Mouse (Mus musculus) right cerebral cortex, postnatal 10 days (tissue): ENCODE results near the gene Syndig1l.

ENCODE experiments used
- DNase-seq, 2 experiments: peaks; one replicate each; pipeline ENCODE4 v3.0.0; 2021; ENCODE audit warnings: low spot score in 2 of 2

Gene Syndig1l

DNA sequence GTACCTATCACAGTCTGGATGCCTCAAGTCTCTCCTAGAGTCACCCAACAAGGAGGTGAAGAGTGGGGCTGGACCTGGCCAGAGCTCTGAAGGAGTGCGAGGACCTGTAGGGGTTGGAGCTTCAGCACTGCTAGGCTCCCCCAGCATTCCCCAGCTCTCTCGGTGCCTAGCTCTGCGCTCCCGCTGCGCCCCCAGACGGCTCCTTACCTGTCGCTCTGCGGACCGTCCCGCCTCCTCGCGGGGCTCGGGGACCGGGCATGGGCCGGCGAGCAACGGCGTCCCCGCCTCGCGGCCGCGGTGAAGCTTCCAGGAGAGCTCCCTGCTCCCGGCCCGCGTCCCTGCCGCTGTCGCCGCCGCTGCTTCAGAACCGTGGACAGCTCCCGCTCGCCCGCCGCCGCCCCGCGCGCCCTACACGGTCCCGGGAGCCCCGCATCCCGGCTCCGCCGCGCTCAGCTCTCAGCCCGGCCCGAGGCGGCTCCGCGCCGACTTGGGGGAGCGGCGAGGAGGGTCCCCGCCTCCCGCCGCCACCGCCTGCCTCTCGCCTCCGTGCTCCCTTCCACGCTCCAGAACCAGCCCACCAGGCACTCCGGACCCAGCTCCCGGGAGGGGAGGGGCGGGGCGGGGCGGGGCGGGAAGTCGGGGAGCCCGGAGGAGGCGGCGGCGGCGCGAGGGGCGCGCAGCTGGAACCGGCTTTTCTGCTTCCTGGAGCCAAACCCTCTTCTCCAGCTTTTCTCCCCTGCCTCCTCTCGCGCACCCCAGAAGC is at the start of gene Syndig1l:
TSS of gene Syndig1l (minus strand) at position 513 of the 763 bp plus-strand sequence.
- peak; percentile 52 to 67 for DNase-seq

DNA sequence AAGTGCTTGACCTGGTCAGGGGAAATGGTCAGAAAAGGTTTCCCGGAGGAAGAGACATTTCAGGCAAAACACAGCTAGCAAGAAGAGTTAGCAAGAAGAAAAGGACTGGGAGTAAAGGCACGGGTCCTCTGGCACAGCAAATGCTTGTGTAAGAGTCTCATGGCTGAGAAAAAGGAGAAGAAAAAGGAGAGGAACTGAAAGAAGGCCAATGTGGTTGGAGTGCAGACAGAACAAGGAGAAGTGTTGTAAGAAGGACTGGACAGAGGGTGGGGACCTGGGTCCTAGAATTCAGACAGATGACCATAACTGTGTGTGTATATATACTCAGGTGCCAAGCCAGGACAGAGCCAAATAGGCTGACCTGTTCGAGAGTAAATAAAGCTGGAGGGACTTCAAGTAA is 49.5 kb upstream of the Syndig1l start:
- DNase-seq: no peak

- DNase-seq: no peak
Observed at GRCm38 (mm10) chr12:84745700-84746099, 47.1 kb upstream of the Syndig1l start.

DNA sequence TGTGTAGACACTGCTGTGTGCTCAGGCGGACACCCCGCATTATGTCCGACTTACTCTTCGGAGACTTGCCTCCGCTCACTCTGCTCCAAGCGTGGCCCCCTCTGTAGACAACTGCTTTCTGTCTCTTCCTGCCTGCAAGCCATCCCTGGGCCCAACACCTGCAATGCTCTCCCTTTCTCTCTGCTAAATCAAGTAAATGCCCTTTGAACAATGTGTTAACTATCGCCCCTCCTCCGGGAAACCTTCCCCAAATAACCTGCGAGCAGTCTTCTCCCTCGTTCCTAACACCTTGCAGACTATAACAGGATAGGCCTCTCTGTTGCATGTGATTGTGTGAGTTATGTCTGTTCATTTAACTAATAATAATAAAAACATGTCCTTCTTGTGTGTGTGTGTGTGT is 44.9 kb upstream of the Syndig1l start:
- no peak for DNase-seq

- DNase-seq: no peak
Observed at GRCm38 (mm10) chr12:84733366-84733765, 34.7 kb upstream of the Syndig1l start.

DNA sequence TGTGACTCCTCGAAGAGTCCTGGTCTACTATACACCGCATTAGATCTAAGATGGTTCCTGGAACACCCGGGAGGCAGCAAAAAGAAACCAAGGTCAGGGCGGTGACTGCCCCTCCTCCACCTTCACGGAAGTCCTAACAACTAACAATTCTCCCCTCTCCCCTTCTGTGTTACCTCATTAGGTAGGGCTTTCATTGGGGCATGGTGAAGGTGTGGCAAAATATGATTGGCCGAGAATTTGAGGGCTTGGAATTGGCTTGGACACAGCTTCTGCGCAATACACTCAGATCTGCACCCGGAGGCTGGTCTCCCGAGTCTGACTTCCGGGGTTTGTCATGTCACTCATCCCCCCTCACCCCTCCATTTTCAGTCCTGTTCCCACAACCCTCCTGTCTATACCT is 29.8 kb upstream of the Syndig1l start:
- DNase-seq: no peak

DNA sequence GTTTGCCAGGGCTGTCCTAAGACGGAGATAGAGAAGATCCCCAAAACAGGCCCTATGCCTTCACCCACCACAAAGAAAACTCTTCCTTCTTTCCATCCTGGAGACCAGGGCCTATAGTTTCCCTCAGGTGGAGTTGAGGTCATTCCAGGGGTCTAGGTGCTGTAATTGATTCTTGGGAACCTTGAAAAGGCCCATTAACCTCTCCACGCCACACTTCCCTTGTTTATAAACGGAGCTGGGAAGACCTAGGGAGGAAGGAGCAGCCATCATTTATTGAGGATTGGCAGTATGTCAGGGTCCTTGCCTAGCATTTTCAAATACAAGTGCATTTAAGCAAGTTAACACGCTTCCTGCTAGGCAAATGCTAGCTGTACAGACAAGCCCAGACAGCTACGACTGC is 28.8 kb upstream of the Syndig1l start:
- no peak for DNase-seq

DNA sequence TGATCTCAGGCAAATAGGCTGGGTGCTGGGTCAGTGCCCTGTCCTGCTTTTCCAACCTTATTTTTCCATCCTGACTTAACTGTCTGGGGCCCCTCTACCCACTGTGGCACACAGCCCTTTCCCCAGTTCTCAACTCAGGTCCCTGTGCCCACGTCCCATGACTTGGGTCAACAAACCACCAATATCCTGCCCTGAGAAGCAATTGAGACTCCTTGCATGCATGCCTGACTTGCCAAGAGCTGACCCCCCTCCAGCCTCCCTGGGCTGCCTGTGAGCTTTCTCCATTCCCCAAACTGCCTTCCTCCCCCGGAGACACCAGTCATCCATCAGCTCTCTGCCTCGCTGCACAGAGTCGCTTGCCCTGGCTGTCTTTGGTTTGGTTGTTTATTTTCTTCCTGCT is 28.4 kb upstream of the Syndig1l start:
- no peak for DNase-seq

DNA sequence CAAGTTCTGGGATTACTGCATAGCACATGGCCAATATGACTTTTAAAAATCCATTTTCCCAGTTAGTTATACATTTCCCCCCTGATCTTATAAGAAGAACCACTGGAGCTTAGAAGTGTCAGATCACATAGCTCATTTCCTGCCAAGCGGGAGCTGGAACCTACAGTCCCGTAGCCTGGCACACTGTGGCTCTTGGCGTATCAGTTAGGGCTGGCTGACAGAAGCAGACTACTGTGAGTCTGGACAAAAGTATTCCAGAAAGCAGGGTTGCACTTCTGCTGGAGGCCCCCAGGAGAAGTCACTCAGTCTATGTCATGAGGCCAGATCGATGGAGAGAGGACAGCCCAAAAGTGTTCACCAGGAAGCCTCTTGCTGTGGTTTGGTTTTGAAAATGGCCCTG is 27.8 kb upstream of the Syndig1l start:
- DNase-seq: no peak

GRCm38 (mm10) chr12:84718462-84719244 is 20.0 kb upstream of the Syndig1l start:
- no peak for DNase-seq

DNA sequence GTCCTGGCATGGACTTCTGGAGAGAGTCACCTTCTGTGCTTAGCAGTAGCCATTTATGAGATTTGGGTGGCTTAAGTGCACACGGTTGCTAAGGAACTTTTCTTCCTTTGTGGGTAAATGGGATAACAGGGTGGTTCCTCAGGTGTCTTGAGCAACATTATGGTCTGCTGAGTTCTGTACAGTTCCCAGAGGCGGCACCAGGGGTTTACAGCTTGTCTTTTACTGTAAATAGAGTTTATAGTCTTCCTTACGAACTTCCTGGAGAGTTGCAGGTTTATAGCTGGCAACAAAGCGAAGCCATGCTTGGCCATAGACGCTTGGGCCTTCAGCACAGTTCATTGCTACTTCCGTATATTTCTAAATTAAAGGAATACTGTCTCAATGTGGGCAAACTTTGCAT is 15.9 kb upstream of the Syndig1l start:
- DNase-seq: no peak

- DNase-seq: no peak
Observed at GRCm38 (mm10) chr12:84709842-84710439, 11.3 kb upstream of the Syndig1l start.

- no peak for DNase-seq
Observed at GRCm38 (mm10) chr12:84707804-84708203, 9.2 kb upstream of the Syndig1l start.

DNA sequence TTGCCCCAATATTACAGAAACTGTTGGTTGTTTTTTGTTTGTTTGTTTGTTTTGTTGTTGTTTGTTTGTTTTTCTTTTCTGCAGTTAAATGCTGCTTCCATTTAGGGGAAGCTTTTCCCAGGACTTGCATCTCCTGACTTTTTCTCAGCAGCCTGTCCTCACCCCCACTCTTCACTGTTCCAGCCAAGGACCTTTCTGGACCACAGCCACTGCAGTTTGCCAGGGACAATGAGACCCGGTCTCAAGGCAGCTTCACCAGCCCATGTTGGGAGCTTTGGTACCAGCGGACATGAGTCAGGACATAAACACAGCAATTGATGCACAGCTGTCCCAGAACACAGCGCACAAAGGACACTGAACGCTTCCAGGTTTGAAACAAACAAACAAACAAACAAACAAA is 8.3 kb upstream of the Syndig1l start:
- no peak for DNase-seq

- no peak for DNase-seq
Observed at GRCm38 (mm10) chr12:84702586-84702985, 4.0 kb upstream of the Syndig1l start.

- DNase-seq: no peak
Observed at GRCm38 (mm10) chr12:84692141-84692540, 6.5 kb downstream of the Syndig1l start.

DNA sequence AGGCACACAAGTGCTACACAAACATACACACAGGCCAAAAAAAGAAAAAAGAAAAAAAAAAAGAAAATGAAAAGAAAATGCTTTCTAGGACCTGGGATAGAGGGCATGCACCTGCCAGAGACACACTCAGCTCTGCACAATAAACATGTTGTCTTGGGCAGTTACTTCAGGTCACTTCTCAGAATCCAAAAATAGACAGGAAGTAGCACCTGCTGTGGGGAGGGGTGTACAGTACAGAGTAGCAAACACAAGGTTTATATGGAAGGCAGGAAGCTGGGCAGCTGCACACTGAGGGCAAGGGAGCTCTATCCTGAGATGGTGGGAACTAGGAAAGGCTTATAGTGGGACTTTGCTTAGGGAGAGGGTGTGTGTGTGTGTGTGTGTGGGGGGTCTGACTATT is 7.3 kb downstream of the Syndig1l start:
- DNase-seq: no peak

DNA sequence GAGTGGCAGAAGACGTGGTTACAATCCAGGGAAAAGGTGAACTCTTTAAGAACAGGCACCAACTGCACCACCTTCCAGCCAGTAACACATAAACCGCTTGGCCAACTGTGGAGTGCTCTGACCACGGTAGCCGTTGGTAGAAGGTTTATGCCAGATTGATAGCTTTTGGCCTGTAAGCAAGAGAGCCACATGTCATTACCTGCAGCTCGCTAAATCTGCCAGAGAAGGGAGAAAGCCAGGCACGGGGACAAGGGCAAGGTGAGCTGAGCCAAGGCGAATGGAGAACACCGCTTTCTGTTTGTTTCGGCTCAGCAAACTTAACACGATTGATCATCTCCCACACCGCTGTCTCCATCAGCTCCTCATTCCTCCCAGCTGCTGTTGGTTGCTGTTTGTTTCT is 9.6 kb downstream of the Syndig1l start:
- DNase-seq: no peak

- DNase-seq: peak; percentile 47 to 67
Observed at GRCm38 (mm10) chr12:84687531-84687930, 11.1 kb downstream of the Syndig1l start.

GRCm38 (mm10) chr12:84686176-84686575 is 12.5 kb downstream of the Syndig1l start:
- DNase-seq: peak in 1 of 2 experiments; percentile 50

- DNase-seq: no peak
Observed at GRCm38 (mm10) chr12:84684569-84684968, 14.1 kb downstream of the Syndig1l start.

- no peak for DNase-seq
Observed at GRCm38 (mm10) chr12:84676011-84676410, 22.6 kb downstream of the Syndig1l start.
